Mouse (Mus musculus) forebrain, embryonic 11.5 days (tissue): ENCODE results near the gene Hoxb8. TPM values are rescaled to one million over a fixed set of nuclear protein-coding genes. Genes with fewer than 3 reads are reported as not detected.

Source experiments
- ATAC-seq: fragments of 200-750 bp; cut with Nextera tagmentation; replicated peaks from 2 replicates; pipeline ENCODE4 v1.8.0; 2017; ENCODE audit warnings: moderate TSS enrichment; ENCODE audit not compliant: low FRiP score
- DNase-seq: peaks from one replicate; pipeline ENCODE4 v3.0.0-alpha.2; 2017; ENCODE audit warnings: low spot score
- H3K27ac ChIP-seq: fragments of 300-500 bp; sonication (generic); 2 replicates; pipeline ENCODE4 v1.5.1; 2014; ENCODE audit warnings: low read depth, low read length
- H3K27me3 ChIP-seq: fragments of 300-500 bp; sonication (generic); 2 replicates; pipeline ENCODE4 v1.6.1; 2014; ENCODE audit warnings: mild to moderate bottlenecking, low read length, mixed read lengths; ENCODE audit not compliant: control insufficient read depth, insufficient read depth
- H3K36me3 ChIP-seq: fragments of 300-500 bp; sonication (generic); 2 replicates; pipeline ENCODE4 v1.6.1; 2014; ENCODE audit warnings: mild to moderate bottlenecking, low read length, moderate library complexity, mixed read lengths; ENCODE audit not compliant: control insufficient read depth, insufficient read depth
- H3K4me1 ChIP-seq: fragments of 300-500 bp; sonication (generic); replicated peaks from 2 replicates; pipeline ENCODE4 v1.6.1; 2014; ENCODE audit warnings: low read length, mixed read lengths; ENCODE audit not compliant: control insufficient read depth, insufficient read depth
- H3K4me2 ChIP-seq: fragments of 300-500 bp; sonication (generic); 2 replicates; pipeline ENCODE4 v1.6.1; 2014; ENCODE audit warnings: low read depth, mild to moderate bottlenecking, low read length, moderate library complexity, mixed read lengths; ENCODE audit not compliant: severe bottlenecking
- H3K4me3 ChIP-seq: fragments of 300-500 bp; sonication (generic); 2 replicates; pipeline ENCODE4 v1.5.1; 2014; ENCODE audit warnings: low read depth, low read length
- H3K9ac ChIP-seq: fragments of 300-500 bp; sonication (generic); 2 replicates; pipeline ENCODE4 v1.6.1; 2014; ENCODE audit warnings: low read length
- H3K9me3 ChIP-seq: fragments of 300-500 bp; sonication (generic); 2 replicates; pipeline ENCODE4 v1.6.1; 2016; ENCODE audit warnings: low read length, mixed read lengths; ENCODE audit not compliant: control insufficient read depth
- WGBS: fragments of 180-500 bp; shearing (Covaris S2); extraction: QIAGEN DNeasy Blood & Tissue Kit; methylation state at CpG from one replicate; pipeline ENCODE4 v1.1.7; 2014; 5-methylcytosine and 5-hydroxymethylcytosine counted together
- polyA plus RNA-seq: library from polyadenylated mRNA; unstranded; fragments of >200 nt; fragmentation: Nextera tagmentation; extraction: Ambion mirVana; gene quantifications from 2 replicates; pipeline ENCODE4 v1.2.1, GENCODE M21; 2014

The Hoxb8 gene
- polyA plus RNA-seq, 1 experiment from 2014 or later: not detected

DNA sequence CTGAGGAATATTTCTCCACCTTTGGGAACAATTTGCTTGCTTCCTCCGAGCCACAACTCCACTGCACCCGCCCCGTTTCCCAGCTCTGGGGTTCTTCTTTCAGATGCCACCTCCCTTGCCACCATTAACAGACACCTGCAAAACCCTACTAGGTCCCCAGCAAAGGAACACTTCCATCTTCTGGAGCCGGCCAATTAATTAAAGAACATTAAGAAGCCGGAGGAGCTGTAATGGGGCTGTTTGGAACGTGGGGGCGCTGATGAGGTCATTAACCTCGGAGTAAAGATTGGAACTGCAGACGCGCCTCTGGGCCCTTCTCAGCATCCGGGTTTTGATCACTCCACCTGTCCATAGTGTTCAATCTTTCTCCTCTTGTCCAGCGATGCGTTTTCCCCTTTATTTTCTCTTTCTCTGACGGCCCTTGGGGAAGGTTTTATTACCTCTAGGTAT lies 25.7 kb upstream of the Hoxb8 start:
- Histone ChIP-seq H3K4me3 (no peak overlapping the region), H3K36me3 (no peaks in the 10 kb centered on the region), H3K9ac (no peak overlapping the region), H3K4me2 (no peak overlapping the region), H3K4me1 (no peaks in the 10 kb centered on the region), H3K27ac (no peak overlapping the region), H3K27me3 (peaks cover 99% of the 10 kb centered on the region), H3K9me3 (no peaks in the 10 kb centered on the region)
- under 1% methylated on average over 14 of the region's 14 CpGs for WGBS
- DNase-seq: peak; percentile 56
- no peak for ATAC-seq

DNA sequence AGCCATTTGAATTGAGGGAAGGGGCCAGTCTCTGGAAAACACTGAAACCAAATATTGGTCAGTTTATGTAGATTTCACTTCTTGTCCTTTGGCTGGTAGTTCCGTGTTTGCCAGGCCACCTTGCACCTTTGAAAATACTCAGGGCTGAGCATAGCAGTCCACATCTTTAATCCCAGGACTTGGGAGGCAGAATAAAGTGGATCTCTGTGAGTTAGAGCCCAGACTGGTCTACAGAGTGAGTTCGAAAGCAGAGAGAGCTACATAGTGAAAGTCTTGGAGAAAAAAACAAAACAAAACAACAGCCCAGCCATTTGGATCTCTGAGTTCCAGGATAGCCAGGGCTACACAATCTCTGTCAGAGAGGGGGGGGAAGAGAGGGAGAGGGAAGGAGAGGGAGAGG lies 24.6 kb upstream of the Hoxb8 start:
- DNase-seq (peak; percentile 18), ATAC-seq (no peak)
- Histone ChIP-seq H3K9ac (no peak overlapping the region), H3K4me2 (no peak overlapping the region), H3K27ac (no peak overlapping the region), H3K36me3 (no peaks in the 10 kb centered on the region), H3K4me3 (no peak overlapping the region), H3K4me1 (no peaks in the 10 kb centered on the region), H3K9me3 (no peaks in the 10 kb centered on the region), H3K27me3 (peaks cover 100% of the 10 kb centered on the region)
- 28% methylated on average over 2 of the region's 2 CpGs for WGBS

DNA sequence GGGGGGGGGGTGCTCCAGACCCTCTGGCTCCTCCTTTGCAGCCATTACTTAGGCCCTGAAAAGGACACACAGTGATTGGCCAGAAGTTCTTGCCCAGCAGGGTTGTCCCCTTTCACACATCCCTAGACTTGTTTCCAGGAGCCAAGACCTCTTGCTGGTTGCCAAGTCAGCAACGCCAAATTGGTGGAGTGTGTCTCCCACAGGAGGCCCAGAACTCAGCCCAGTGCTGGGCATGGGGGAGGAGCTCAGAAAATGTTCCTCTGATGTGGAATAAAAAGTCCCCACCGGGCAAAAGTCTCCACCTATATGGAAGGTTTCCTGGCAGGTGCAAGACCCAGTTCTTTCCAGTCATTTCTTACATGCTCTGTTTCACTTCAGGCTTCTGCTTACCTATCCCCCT lies 22.7 kb upstream of the Hoxb8 start:
- H3K36me3 ChIP-seq: no peaks in the 10 kb centered on the region
- 4% methylated on average over 2 of the region's 2 CpGs for WGBS
- H3K4me1 ChIP-seq: no peaks in the 10 kb centered on the region
- DNase-seq (peak; percentile 44), ATAC-seq (no peak)
- H3K9me3 ChIP-seq: no peaks in the 10 kb centered on the region
- H3K4me3 ChIP-seq: no peak overlapping the region
- H3K4me2 ChIP-seq: no peak overlapping the region
- H3K27ac ChIP-seq: no peak overlapping the region
- peaks cover 99% of the 10 kb centered on the region for H3K27me3 ChIP-seq
- no peak overlapping the region for H3K9ac ChIP-seq

DNA sequence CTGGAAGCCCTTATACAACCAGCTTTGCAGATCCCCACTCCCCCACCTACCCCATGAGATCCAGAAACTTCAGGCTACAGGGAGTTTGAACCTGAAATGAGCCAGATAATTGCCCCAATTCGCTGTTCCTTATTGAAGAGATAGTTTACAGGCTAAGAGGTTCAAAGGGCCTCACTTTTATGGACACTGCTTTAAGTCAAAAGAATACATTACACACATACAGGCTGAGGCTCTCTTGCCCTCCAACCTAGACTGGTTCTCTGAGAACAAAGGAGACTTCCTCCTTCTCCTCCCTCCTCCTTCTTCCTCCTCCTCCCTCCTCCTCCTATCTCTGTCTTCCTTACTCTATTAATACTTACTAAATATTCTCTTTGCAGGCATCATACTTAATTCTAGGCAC lies 22.2 kb upstream of the Hoxb8 start:
- WGBS: 0% methylated on average over 1 of the region's 1 CpGs
- no peaks in the 10 kb centered on the region for H3K4me1 ChIP-seq
- H3K4me2 ChIP-seq: no peak overlapping the region

DNA sequence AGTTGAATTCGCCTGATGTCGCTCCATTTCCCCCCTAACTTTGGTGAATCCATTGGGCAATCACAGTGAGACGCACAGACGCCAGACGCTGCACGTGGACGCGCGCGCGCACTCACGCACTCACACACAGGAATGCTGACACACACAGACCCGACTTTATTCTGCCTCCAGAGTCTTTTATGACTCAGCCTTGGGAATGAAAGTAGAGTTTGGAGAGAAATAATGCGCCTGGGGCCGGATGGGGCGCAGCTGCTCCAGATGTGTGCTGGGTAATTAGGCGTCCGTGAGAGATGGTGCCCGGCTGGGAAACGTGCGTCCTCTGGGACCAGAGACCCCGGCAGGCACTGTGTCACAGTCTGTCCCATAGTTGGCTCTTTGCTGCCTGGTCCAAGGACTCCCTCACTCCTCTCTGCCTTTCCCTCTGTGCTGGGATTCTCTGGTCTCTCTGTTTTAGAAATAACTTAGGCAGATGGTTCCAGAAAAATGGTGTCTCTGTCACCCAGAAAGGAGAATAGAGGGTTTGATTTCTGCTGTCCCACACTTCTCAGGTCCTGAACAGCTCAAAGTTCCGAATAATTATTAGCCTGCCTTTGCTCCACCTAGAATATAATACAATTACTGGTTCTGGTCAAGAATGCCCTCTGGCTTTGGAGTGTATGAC lies 21.3 kb upstream of the Hoxb8 start:
- WGBS: 3% methylated on average over 23 of the region's 23 CpGs
- Histone ChIP-seq H3K4me2 (no peak overlapping the region), H3K9ac (no peak overlapping the region), H3K4me1 (no peaks in the 10 kb centered on the region), H3K9me3 (no peaks in the 10 kb centered on the region), H3K4me3 (no peak overlapping the region), H3K27ac (no peak overlapping the region), H3K27me3 (peaks cover 98% of the 10 kb centered on the region), H3K36me3 (no peaks in the 10 kb centered on the region)
- DNase-seq: peak; percentile 54
- no peak for ATAC-seq

More for the DNA sequence above, 22.2 kb upstream of the Hoxb8 start:
- DNase-seq (no peak), ATAC-seq (no peak)
- Histone ChIP-seq H3K27ac (no peak overlapping the region), H3K9ac (no peak overlapping the region), H3K27me3 (peaks cover 99% of the 10 kb centered on the region), H3K36me3 (no peaks in the 10 kb centered on the region), H3K9me3 (no peaks in the 10 kb centered on the region), H3K4me3 (no peak overlapping the region)

DNA sequence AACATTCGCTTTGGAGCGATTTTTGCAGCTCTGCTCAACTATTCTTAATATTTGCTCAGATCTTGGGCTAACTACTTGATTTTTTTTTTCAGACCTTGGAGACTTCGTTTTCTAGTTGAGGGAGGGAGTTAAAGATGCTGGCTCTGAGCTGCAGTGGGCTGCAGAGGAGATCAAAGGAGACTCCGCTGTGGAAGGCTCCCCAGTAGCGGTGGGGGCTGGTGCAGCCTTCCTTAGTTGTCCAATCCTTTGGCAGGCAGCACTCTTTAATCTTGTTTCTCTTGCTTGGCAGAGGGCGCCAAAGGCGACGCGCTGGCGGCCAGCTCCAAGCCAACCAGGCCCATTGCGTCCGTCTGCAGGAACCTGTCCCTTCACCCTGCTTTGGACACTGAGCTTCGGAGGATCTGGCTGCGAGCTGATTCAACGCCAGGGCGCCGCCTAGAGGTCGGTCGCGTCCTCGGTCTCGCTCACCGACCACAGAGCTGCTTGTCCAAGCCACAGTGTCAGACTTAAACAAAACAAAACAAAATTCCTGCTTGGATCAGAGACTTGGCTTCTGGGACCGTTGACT lies 20.3 kb upstream of the Hoxb8 start:
- Histone ChIP-seq H3K27me3 (peaks cover 98% of the 10 kb centered on the region), H3K9me3 (no peaks in the 10 kb centered on the region), H3K27ac (no peak overlapping the region), H3K9ac (no peak overlapping the region), H3K4me2 (no peak overlapping the region), H3K36me3 (no peaks in the 10 kb centered on the region), H3K4me3 (no peak overlapping the region), H3K4me1 (no peaks in the 10 kb centered on the region)
- DNase-seq (peak; percentile 90), ATAC-seq (no peak)
- 1% methylated on average over 24 of the region's 24 CpGs for WGBS

DNA sequence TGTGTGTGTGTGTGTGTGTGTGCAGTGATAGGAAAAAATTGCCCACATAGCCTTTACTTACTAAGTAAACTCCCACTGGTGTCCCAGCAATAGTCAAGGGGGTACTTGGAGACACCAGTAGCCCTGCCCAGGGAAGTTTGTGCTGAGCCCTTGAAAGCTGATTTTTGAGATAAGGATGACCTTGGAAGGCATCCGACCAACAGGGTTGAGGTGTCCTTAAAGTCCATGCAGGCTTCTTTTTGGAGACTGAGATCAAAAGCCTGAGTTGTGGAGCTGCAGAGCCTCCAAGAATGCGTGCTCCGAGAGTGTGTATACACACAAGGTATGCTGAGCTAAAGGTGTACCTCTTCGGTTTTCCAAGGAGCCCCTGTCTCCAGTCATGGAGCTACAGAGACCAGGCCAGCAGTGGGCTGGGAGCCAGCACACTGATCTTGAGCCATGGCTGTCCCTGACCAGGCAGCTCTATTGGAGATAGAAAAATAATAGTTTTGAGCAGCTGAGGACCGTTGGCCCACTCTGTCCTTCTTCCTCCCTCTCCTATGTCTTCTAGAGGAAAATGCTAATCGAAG lies 19.4 kb upstream of the Hoxb8 start:
- no peaks in the 10 kb centered on the region for H3K4me1 ChIP-seq
- no peak overlapping the region for H3K27ac ChIP-seq
- ATAC-seq (no peak), DNase-seq (no peak)
- H3K4me2 ChIP-seq: no peak overlapping the region
- no peaks in the 10 kb centered on the region for H3K36me3 ChIP-seq
- H3K9me3 ChIP-seq: no peaks in the 10 kb centered on the region
- H3K27me3 ChIP-seq: peaks cover 98% of the 10 kb centered on the region
- no peak overlapping the region for H3K4me3 ChIP-seq
- no peak overlapping the region for H3K9ac ChIP-seq
- 9% methylated on average over 6 of the region's 6 CpGs for WGBS

DNA sequence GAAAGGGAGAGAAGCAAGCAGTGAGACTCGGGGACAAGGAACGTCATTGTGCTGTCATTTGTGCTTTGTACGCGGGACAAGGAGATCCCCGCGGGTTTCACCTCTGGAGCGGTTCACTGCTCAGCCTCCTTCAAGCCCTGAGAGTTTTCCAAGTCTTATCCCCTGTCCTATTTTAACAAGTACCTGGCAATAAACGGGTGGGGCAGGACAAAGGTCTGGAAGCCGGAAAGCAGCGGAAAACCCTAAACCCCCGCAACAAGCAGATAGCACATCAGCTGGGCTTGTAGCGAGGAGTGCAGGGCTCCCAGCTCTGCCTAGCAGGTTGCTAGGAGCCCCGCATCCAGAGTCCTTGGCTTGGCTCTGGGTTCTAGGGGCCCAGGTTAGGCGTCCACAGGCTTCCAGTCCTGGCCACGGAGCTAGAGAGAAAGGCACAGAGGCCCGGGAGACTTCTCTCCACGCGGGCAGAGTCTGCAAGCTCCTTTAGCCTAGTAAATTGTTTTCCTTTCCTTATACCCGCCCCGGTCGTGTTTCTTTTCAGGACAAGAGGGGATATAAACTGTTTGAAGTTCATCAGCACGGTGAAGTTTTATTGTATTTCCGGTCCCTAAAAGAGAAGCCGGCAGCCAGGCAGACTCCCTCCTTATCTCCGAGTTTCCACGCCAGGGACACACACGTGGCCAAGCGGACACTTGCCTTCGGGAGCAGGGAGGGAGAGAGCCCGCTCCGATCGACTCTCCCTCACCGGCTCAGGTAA lies 17.9 kb upstream of the Hoxb8 start:
- DNase-seq (no peak), ATAC-seq (no peak)
- peaks cover 96% of the 10 kb centered on the region for H3K27me3 ChIP-seq
- no peak overlapping the region for H3K9ac ChIP-seq
- WGBS: under 1% methylated on average over 33 of the region's 33 CpGs
- no peak overlapping the region for H3K4me3 ChIP-seq
- no peaks in the 10 kb centered on the region for H3K9me3 ChIP-seq
- H3K4me2 ChIP-seq: no peak overlapping the region
- H3K36me3 ChIP-seq: no peaks in the 10 kb centered on the region
- H3K4me1 ChIP-seq: no peaks in the 10 kb centered on the region
- H3K27ac ChIP-seq: no peak overlapping the region
